Mouse (Mus musculus) myocyte (in vitro differentiated cells): ENCODE data around the gene Mta2. TPM values are rescaled to one million over a fixed set of nuclear protein-coding genes. Genes with fewer than 3 reads are reported as not detected.

Experiments used
- H3K27me3 ChIP-seq: one replicate; pipeline ENCODE4 v1.6.1; 2011; ENCODE audit not compliant: control insufficient read depth, insufficient read depth, insufficient read length
- H3K36me3 ChIP-seq: one replicate; pipeline ENCODE4 v1.6.1; 2011; ENCODE audit not compliant: control insufficient read depth, insufficient read depth
- H3K4me2 ChIP-seq: one replicate; pipeline ENCODE4 v1.6.1; 2011; ENCODE audit warnings: low read depth, control low read depth
- H3K4me3 ChIP-seq: one replicate; pipeline ENCODE4 v1.5.1; 2011; ENCODE audit warnings: mild to moderate bottlenecking, control low read depth, moderate library complexity
- H3K79me2 ChIP-seq: one replicate; pipeline ENCODE4 v1.6.1; 2011; ENCODE audit not compliant: control insufficient read depth, insufficient read depth
- H3ac ChIP-seq: one replicate; pipeline ENCODE4 v1.6.1; 2011; ENCODE audit not compliant: control insufficient read depth, insufficient read length
- CEBPB ChIP-seq: IDR thresholded peaks from 2 replicates; pipeline ENCODE4 v1.6.1; 2011; ENCODE audit warnings: mild to moderate bottlenecking, moderate library complexity; ENCODE audit not compliant: poor library complexity, insufficient read depth, severe bottlenecking
- E2F4 ChIP-seq: IDR thresholded peaks from one replicate; pipeline ENCODE4 v1.6.1; 2011; ENCODE audit warnings: mild to moderate bottlenecking, control low read depth, moderate library complexity; ENCODE audit not compliant: insufficient read depth
- MAX ChIP-seq: IDR thresholded peaks from one replicate; pipeline ENCODE4 v1.6.1; 2011; ENCODE audit warnings: low read depth, mild to moderate bottlenecking, control low read depth
- MYOD1 ChIP-seq, 3 experiments: IDR thresholded peaks; one replicate each; pipeline ENCODE4 v1.6.1; 2011; ENCODE audit warnings: control low read depth in 2 of 3, low read depth in 2 of 3, mild to moderate bottlenecking in 2 of 3, moderate library complexity in 1 of 3; ENCODE audit not compliant: insufficient read length in 2 of 3, control insufficient read depth in 1 of 3
- MYOG ChIP-seq, 3 experiments: IDR thresholded peaks; one replicate each; pipeline ENCODE4 v1.6.1; 2011; ENCODE audit warnings: control low read depth in 2 of 3, low read depth in 2 of 3, mild to moderate bottlenecking in 2 of 3; ENCODE audit not compliant: insufficient read length in 2 of 3, control insufficient read depth in 1 of 3, insufficient read depth in 1 of 3
- POLR2A ChIP-seq: IDR thresholded peaks from one replicate; pipeline ENCODE4 v1.6.1; 2011; ENCODE audit warnings: low read depth, mild to moderate bottlenecking, control low read depth, moderate library complexity; ENCODE audit not compliant: insufficient read length
- POLR2AphosphoS2 ChIP-seq: IDR thresholded peaks from one replicate; pipeline ENCODE4 v1.6.1; 2011; ENCODE audit warnings: low read depth, control low read depth; ENCODE audit not compliant: insufficient read length
- REST ChIP-seq: IDR thresholded peaks from one replicate; pipeline ENCODE4 v1.6.1; 2011; ENCODE audit warnings: mild to moderate bottlenecking, control low read depth, moderate library complexity; ENCODE audit not compliant: insufficient read depth, insufficient read length
- SRF ChIP-seq: IDR thresholded peaks from one replicate; pipeline ENCODE4 v1.6.1; 2011; ENCODE audit warnings: low read depth; ENCODE audit not compliant: control insufficient read depth, insufficient read length
- TCF12 ChIP-seq: IDR thresholded peaks from one replicate; pipeline ENCODE4 v1.6.1; 2011; ENCODE audit warnings: mild to moderate bottlenecking, control low read depth; ENCODE audit not compliant: poor library complexity, insufficient read depth, severe bottlenecking
- TCF3 ChIP-seq: IDR thresholded peaks from one replicate; pipeline ENCODE4 v1.6.1; 2011; ENCODE audit warnings: low read depth, control low read depth; ENCODE audit not compliant: insufficient read length
- USF1 ChIP-seq: IDR thresholded peaks from one replicate; pipeline ENCODE4 v1.6.1; 2011; ENCODE audit warnings: low read depth, mild to moderate bottlenecking, control low read depth, moderate library complexity
- polyA plus RNA-seq: library from polyadenylated mRNA; unstranded; fragments of >200 nt; fragmentation: generic; extraction: Trizol; gene quantifications from one replicate; pipeline ENCODE4 v1.2.1, GENCODE M21; 2012; ENCODE audit warnings: missing spikeins

The Mta2 gene
- polyA plus RNA-seq, 1 experiment, result 81.5 TPM

- Histone ChIP-seq H3K4me3 (peak overlapping the region; percentile 81), H3ac (peak overlapping the region; percentile 62), H3K79me2 (peaks cover 35% of the 10 kb centered on the region), H3K27me3 (no peaks in the 10 kb centered on the region), H3K36me3 (peaks cover 14% of the 10 kb centered on the region), H3K4me2 (peak overlapping the region; percentile 97)
- no peak for TF ChIP-seq CEBPB
- no peak for TF ChIP-seq POLR2AphosphoS2
- TF ChIP-seq E2F4, result no peak
- peak; percentile 97 for TF ChIP-seq USF1
- no peak for TF ChIP-seq MYOD1 (IDR thresholded peaks at IDR 0.05; ENCODE audit: control insufficient read depth in 1 of 3, insufficient read length in 2 of 3, low read depth in 2 of 3)
Observed at GRCm38 (mm10) chr19:8920836-8921291, 20.8 kb upstream of the Mta2 start.

- Histone ChIP-seq H3ac (no peak overlapping the region), H3K4me2 (peak overlapping the region; percentile 97), H3K27me3 (no peaks in the 10 kb centered on the region), H3K4me3 (peak overlapping the region; percentile 81), H3K36me3 (peaks cover 14% of the 10 kb centered on the region), H3K79me2 (peaks cover 35% of the 10 kb centered on the region)
- TF ChIP-seq MYOG (IDR thresholded peaks at IDR 0.05; ENCODE audit: control insufficient read depth in 1 of 3, insufficient read depth in 1 of 3, insufficient read length in 2 of 3, low read depth in 2 of 3) (no peak), USF1 (no peak)
Observed at GRCm38 (mm10) chr19:8921741-8922140, 19.9 kb upstream of the Mta2 start.

GRCm38 (mm10) chr19:8926766-8927165 lies 14.9 kb upstream of the Mta2 start:
- H3K79me2 ChIP-seq, result peaks cover 26% of the 10 kb centered on the region
- TF ChIP-seq POLR2A (no peak), MAX (no peak), E2F4 (no peak), MYOD1 (IDR thresholded peaks at IDR 0.05; ENCODE audit: control insufficient read depth in 1 of 3, insufficient read length in 2 of 3, low read depth in 2 of 3) (peak in 1 of 3 experiments; percentile 70), POLR2AphosphoS2 (no peak), MYOG (IDR thresholded peaks at IDR 0.05; ENCODE audit: control insufficient read depth in 1 of 3, insufficient read depth in 1 of 3, insufficient read length in 2 of 3, low read depth in 2 of 3) (peak in 2 of 3 experiments; percentile 3 to 85), TCF12 (no peak), TCF3 (no peak)
- no peaks in the 10 kb centered on the region for H3K27me3 ChIP-seq
- H3K4me2 ChIP-seq, result peak overlapping the region; percentile 27
- H3K36me3 ChIP-seq, result peaks cover 14% of the 10 kb centered on the region
- H3ac ChIP-seq, result no peak overlapping the region
- H3K4me3 ChIP-seq, result no peak overlapping the region

GRCm38 (mm10) chr19:8927891-8928525 lies 13.7 kb upstream of the Mta2 start:
- Histone ChIP-seq H3K36me3 (peaks cover 13% of the 10 kb centered on the region), H3K4me2 (no peak overlapping the region), H3K27me3 (no peaks in the 10 kb centered on the region), H3ac (no peak overlapping the region), H3K4me3 (no peak overlapping the region), H3K79me2 (peaks cover 14% of the 10 kb centered on the region)
- TF ChIP-seq POLR2A (no peak), REST (no peak), TCF3 (no peak), MYOD1 (IDR thresholded peaks at IDR 0.05; ENCODE audit: control insufficient read depth in 1 of 3, insufficient read length in 2 of 3, low read depth in 2 of 3) (no peak)

- H3K79me2 ChIP-seq, result peaks cover 7% of the 10 kb centered on the region
- peak overlapping the region; percentile 76 for H3ac ChIP-seq
- TF ChIP-seq USF1 (no peak), SRF (no peak), MAX (no peak), POLR2A (no peak), REST (peak; percentile 10), POLR2AphosphoS2 (peak; percentile 52), TCF12 (no peak)
- H3K27me3 ChIP-seq, result no peaks in the 10 kb centered on the region
- peak overlapping the region; percentile 96 for H3K4me2 ChIP-seq
- H3K4me3 ChIP-seq, result peak overlapping the region; percentile 51
- H3K36me3 ChIP-seq, result peaks cover 10% of the 10 kb centered on the region
Observed at GRCm38 (mm10) chr19:8928689-8929223, 12.9 kb upstream of the Mta2 start.
